Mouse (Mus musculus) kidney, embryonic 16.5 days (tissue): ENCODE results near the gene Git2. TPM values are rescaled to one million over a fixed set of nuclear protein-coding genes. Genes with fewer than 3 reads are reported as not detected.

Source experiments
- ATAC-seq: fragments of 200-750 bp; cut with Nextera tagmentation; 2 replicates; pipeline ENCODE4 v1.8.0; 2017; ENCODE audit warnings: moderate TSS enrichment; ENCODE audit not compliant: low FRiP score, low TSS enrichment
- H3K27ac ChIP-seq: fragments of 300-500 bp; sonication (generic); 2 replicates; pipeline ENCODE4 v1.5.1; 2014; ENCODE audit warnings: low read length
- H3K27me3 ChIP-seq: fragments of 300-500 bp; sonication (generic); 2 replicates; pipeline ENCODE4 v1.6.1; 2014; ENCODE audit warnings: low read length, control low read depth, mixed read lengths; ENCODE audit not compliant: insufficient read depth
- H3K36me3 ChIP-seq: fragments of 300-500 bp; sonication (generic); 2 replicates; pipeline ENCODE4 v1.6.1; 2014; ENCODE audit warnings: low read length, control low read depth, mixed read lengths; ENCODE audit not compliant: insufficient read depth
- H3K4me1 ChIP-seq: fragments of 300-500 bp; sonication (generic); 2 replicates; pipeline ENCODE4 v1.6.1; 2014; ENCODE audit warnings: low read length, control low read depth, mixed read lengths; ENCODE audit not compliant: insufficient read depth
- H3K4me2 ChIP-seq: fragments of 300-500 bp; sonication (generic); replicated peaks from 2 replicates; pipeline ENCODE4 v1.6.1; 2014; ENCODE audit warnings: low read depth, low read length
- H3K4me3 ChIP-seq: fragments of 300-500 bp; sonication (generic); 2 replicates; pipeline ENCODE4 v1.5.1; 2014; ENCODE audit warnings: mild to moderate bottlenecking, low read length
- H3K9ac ChIP-seq: fragments of 300-500 bp; sonication (generic); replicated peaks from 2 replicates; pipeline ENCODE4 v1.6.1; 2014; ENCODE audit warnings: low read length
- H3K9me3 ChIP-seq: fragments of 300-500 bp; sonication (generic); 2 replicates; pipeline ENCODE4 v1.6.1; 2016; ENCODE audit warnings: low read length, control low read depth
- WGBS: fragments of 180-500 bp; shearing (Covaris S2); extraction: QIAGEN DNeasy Blood & Tissue Kit; methylation state at CpG from one replicate; pipeline ENCODE4 v1.1.7; 2014; 5-methylcytosine and 5-hydroxymethylcytosine counted together
- polyA plus RNA-seq: library from polyadenylated mRNA; unstranded; fragments of >200 nt; fragmentation: Nextera tagmentation; extraction: Ambion mirVana; gene quantifications from 2 replicates; pipeline ENCODE4 v1.2.1, GENCODE M21; 2015

The Git2 gene
- polyA plus RNA-seq, 1 experiment from 2014 or later = 45.7 TPM

DNA sequence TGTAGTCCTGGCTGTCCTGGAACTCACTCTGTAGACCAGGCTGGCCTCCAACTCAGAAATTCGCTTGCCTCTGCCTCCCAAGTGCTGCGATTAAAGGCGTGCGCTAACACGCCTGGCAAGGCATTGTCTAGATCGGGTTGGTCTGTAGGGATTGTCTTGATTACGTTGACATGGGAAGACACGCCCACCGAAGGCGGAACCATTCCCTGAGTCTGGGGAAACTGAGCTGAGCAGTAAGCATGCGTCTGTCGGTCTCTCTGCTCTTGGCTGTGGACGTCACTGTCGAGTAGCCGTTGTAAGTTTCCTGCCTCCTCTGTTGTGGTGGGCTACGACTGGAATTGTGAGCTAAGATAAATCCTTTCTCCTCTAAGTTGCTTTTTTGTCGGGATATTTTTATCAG, 78.4 kb downstream of the Git2 start:
- H3K9me3 ChIP-seq = no peaks in the 10 kb centered on the region
- no peaks in the 10 kb centered on the region for H3K27me3 ChIP-seq
- H3K4me1 ChIP-seq = no peaks in the 10 kb centered on the region
- 84% methylated on average over 17 of the region's 17 CpGs for WGBS
- no peak overlapping the region for H3K4me3 ChIP-seq
- H3K4me2 ChIP-seq = no peak overlapping the region
- H3K27ac ChIP-seq = no peak overlapping the region
- no peaks in the 10 kb centered on the region for H3K36me3 ChIP-seq
- no peak overlapping the region for H3K9ac ChIP-seq
- no peak for ATAC-seq

DNA sequence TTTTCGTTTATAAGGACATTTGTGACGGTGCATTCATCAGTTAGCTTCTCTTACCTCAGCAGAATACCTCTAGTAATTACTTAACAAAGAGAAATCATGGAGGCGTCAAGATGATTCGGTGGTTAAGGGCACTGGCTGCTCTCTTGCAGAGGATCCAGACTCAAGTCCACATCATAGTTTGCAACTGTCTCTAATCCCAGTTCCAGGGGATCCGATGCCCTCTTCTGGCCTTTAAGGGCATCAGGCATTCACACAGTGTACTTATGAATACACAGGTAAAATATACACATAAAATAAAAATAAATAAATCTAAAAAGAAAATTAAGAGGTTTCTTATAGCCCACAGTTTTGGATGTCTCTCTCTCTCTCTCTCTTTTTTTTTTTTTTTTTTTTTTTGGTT, 79.5 kb downstream of the Git2 start:
- Histone ChIP-seq H3K27me3 (no peaks in the 10 kb centered on the region), H3K4me3 (no peak overlapping the region), H3K27ac (no peak overlapping the region), H3K9ac (no peak overlapping the region), H3K4me1 (peaks cover 5% of the 10 kb centered on the region; the same call in 1 of the 2 replicates), H3K36me3 (no peaks in the 10 kb centered on the region), H3K4me2 (no peak overlapping the region), H3K9me3 (no peaks in the 10 kb centered on the region)
- no peak for ATAC-seq
- 67% methylated on average over 5 of the region's 5 CpGs for WGBS

DNA sequence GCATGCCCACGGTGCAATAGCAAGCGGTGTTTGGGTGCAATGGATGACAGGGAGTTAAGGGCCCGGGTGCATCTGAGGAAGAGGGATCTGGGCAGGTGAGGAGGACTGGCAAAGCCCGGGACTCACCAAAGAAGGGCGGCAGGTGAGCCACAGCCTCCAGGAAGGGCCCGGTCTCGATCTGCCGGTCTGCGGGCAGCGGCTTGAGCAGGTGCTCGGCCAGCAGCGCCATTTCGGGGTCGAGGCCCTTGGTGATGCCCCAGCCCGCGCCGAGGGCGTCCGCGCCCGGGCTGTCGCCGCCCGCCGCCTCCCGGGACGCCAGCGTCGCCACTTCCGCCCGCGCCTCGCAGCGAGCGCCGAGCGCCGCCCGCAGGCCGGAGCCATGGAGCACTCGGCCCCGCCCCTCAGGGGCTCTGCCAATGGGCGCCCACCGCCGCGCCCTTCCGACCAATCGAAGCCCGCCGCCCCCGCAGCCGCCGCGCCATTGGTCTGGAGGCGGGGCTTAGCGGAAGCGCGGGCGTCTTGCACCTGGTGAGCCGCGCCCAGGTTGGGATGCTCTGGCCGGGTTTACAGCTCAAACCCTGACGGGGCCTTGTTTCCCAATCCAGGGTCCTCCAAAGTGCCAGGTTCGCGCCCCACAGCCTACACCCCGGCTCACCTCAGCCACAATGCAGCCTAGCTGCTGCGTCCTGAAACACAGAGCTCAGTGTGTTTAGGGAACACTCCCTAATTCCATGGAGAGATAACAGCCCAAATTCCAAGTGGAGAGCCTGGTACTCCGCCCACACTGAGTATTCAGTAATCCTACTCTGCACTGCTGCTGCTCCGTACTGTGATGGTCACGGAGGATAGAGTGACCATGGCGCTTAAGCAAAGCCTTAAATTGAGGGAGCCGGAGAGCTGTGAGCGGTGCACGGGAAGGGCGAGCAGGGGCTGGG, 84.4 kb downstream of the Git2 start, which contains the start of gene Gltp:
Gltp (minus strand) TSS at position 352 of the 935 bp plus-strand sequence.
- Histone ChIP-seq H3K27me3 (no peaks in the 10 kb centered on the region), H3K4me3 (peak within 1 kb of the TSS; percentile 65), H3K9ac (peak within 1 kb of the TSS; percentile 86), H3K36me3 (no peaks in the 10 kb centered on the region), H3K27ac (peak within 1 kb of the TSS; percentile 50; the same call in 1 of the 2 replicates), H3K4me2 (peak within 1 kb of the TSS; percentile 93), H3K9me3 (no peaks in the 10 kb centered on the region), H3K4me1 (peaks cover 21% of the 10 kb centered on the region)
- ATAC-seq = peak; percentile 94
- WGBS = 5% methylated on average over 71 of the region's 75 CpGs

DNA sequence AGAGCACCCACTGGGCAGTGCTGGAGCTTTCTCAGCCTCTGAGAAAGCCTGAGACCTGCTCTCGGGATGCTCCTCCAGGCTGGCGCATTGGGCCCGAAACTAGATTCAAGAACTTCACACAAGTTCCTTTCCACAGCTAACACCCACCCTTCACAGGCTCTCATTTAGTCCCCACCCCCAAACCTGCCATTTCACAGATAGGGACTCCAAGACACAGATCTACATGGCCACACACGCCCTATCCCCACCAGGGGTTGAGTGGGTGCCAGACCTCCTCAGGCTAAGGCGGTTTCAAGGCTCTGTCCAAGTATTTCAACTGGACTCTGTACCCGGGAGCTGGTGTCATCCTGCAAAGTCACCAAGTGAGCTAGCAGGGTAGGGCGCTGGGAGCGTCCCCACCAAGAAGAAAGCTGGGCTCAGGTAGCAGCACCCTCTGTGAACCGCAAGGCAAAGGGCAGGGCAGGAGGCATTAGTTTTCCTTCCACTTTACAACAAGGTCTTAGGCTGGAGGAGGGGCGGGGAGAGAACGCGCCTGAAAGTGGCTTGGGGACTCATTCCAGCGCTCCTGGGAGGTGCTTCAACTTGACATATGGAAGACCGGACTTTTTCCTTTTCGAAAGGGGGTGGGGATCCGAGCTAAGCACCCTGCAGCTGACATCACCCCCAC, 85.5 kb downstream of the Git2 start:
- H3K9me3 ChIP-seq = no peaks in the 10 kb centered on the region
- no peak overlapping the region for H3K27ac ChIP-seq

DNA sequence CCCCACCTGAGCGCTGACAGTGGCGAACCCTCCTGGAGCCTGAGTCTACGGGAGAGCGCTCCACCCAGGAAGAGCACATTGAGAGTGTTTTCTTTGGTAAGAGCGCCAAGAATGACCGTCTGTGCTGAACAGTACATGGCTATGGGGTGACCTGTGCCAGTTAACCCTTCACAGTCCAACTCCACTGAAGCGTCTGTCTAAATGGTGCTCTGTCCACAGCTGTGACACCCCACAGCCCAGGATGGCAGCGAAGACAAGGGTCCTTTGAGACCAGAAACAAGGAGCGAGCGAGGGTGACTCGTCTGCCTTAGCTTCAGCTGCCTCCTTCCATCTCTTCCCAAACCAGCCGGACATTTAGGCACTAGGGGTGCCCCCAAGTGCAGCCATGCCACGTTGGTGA, 86.6 kb downstream of the Git2 start:
- no peaks in the 10 kb centered on the region for H3K9me3 ChIP-seq
- 77% methylated on average over 13 of the region's 13 CpGs for WGBS
- no peak overlapping the region for H3K4me3 ChIP-seq
- no peak for ATAC-seq
- no peaks in the 10 kb centered on the region for H3K27me3 ChIP-seq
- peaks cover 28% of the 10 kb centered on the region for H3K4me1 ChIP-seq
- H3K36me3 ChIP-seq = no peaks in the 10 kb centered on the region
- no peak overlapping the region for H3K9ac ChIP-seq
- H3K27ac ChIP-seq = no peak overlapping the region
- no peak overlapping the region for H3K4me2 ChIP-seq

More for the DNA sequence above, 85.5 kb downstream of the Git2 start:
- Histone ChIP-seq H3K4me3 (peak overlapping the region; percentile 65), H3K9ac (peak overlapping the region; percentile 86), H3K4me1 (peaks cover 21% of the 10 kb centered on the region), H3K27me3 (no peaks in the 10 kb centered on the region), H3K36me3 (no peaks in the 10 kb centered on the region), H3K4me2 (peak overlapping the region; percentile 93)
- WGBS = 17% methylated on average over 16 of the region's 16 CpGs
- ATAC-seq = peak; percentile 40; the same call in 1 of the 2 replicates

DNA sequence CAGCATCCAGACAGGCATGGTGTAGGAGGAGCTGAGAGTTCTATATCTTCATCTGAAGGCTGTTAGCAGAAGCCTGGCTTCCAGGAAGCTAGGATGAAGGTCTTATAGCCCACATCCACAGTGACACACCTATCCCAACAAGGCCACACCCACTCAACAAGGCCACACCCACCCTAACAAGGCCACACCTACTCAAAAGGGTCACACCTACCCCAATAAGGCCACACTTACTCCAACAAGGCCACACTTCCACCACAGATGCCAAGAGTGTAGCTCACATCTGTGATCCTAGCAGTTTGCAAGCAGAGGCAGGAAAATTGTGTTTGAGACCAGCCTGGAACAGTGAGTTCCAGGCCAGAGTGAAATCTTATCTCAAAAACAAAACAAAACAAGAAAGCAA, 87.4 kb downstream of the Git2 start:
- no peaks in the 10 kb centered on the region for H3K9me3 ChIP-seq
- H3K4me1 ChIP-seq = peaks cover 36% of the 10 kb centered on the region
- H3K27me3 ChIP-seq = no peaks in the 10 kb centered on the region
- no peak overlapping the region for H3K27ac ChIP-seq
- H3K4me2 ChIP-seq = no peak overlapping the region
- H3K9ac ChIP-seq = no peak overlapping the region
- no peak for ATAC-seq
- no peak overlapping the region for H3K4me3 ChIP-seq
- no peaks in the 10 kb centered on the region for H3K36me3 ChIP-seq

DNA sequence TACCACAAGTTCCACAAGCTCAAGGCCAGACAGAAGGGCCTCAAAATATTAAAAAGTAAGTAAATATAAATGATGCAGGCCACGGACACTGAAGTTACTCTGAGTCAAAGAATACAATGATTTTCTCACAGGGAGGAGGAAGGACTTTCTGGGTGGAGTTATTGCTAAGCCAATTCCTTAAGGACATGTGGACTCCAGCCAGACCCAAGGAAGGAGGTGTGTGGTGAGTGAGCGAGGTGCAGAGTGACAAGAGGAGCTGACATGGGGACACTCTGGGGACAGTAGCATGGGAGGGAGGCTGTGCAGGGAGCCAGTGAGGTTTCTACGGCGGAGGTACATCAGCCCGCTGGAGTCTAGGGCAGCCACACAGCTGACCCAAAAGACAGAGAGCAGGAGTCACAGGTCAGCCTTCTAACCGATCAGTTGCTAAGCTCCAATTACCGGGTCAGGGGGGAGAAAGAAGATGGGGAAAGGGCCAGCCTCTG, 88.5 kb downstream of the Git2 start:
- H3K9ac ChIP-seq = no peak overlapping the region
- no peaks in the 10 kb centered on the region for H3K27me3 ChIP-seq
- peaks cover 45% of the 10 kb centered on the region for H3K4me1 ChIP-seq
- H3K4me2 ChIP-seq = no peak overlapping the region
- H3K9me3 ChIP-seq = no peaks in the 10 kb centered on the region
- no peak for ATAC-seq
- H3K27ac ChIP-seq = no peak overlapping the region
- 50% methylated on average over 7 of the region's 7 CpGs for WGBS
- H3K36me3 ChIP-seq = no peaks in the 10 kb centered on the region
- no peak overlapping the region for H3K4me3 ChIP-seq

DNA sequence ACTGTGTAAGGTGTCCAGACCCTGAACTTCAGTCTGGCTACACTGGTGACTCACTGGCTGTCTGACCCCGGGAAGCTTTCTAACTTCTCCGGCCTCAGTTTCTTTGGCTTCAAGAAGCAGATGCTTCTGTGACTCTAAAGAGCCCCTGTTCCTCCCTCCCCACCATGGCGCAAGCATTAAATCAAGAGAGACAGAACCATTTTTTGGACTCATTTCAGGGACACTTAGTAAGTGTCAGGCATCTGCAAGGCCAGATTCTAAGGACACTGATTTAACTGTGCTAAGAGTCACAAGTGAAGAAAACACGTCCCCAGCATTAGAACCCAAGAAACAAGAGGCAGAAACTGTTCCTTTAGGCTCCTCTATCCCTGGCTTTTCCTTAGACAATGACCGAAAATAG, 89.3 kb downstream of the Git2 start:
- peaks cover 48% of the 10 kb centered on the region for H3K4me1 ChIP-seq
- ATAC-seq = no peak
- 89% methylated on average over 5 of the region's 5 CpGs for WGBS

DNA sequence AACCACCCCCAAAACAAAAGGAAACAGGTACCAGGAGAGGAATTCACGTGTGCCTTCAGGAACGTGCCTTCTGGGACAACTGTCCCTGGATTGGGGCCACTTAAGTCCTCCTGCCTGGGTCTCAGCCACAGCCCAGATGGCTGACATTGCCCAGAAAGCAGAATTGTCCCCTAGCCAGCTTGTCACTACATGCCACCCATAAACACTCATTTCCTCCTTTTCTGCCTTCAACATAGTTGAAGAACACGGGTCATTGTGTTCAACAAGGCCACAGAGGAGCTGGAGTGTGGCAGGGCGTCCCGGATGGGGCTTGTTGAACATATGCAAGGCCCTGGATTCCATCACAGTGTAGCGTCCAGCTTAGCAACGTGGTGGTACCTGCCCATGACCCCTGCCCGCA, 93.6 kb downstream of the Git2 start:
- peaks cover 46% of the 10 kb centered on the region for H3K4me1 ChIP-seq
- H3K27me3 ChIP-seq = no peaks in the 10 kb centered on the region
- H3K36me3 ChIP-seq = 0 out of 2 replicates have a peak, but pooled peaks cover 6% of the 10 kb centered on the region
- H3K9ac ChIP-seq = no peak overlapping the region
- no peak overlapping the region for H3K4me2 ChIP-seq
- H3K9me3 ChIP-seq = no peaks in the 10 kb centered on the region
- WGBS = 57% methylated on average over 8 of the region's 8 CpGs
- H3K4me3 ChIP-seq = no peak overlapping the region
- H3K27ac ChIP-seq = peak overlapping the region; percentile 0; the same call in 1 of the 2 replicates
- ATAC-seq = no peak

More for the DNA sequence above, 89.3 kb downstream of the Git2 start:
- no peaks in the 10 kb centered on the region for H3K9me3 ChIP-seq
- no peaks in the 10 kb centered on the region for H3K36me3 ChIP-seq
- no peak overlapping the region for H3K4me3 ChIP-seq
- no peak overlapping the region for H3K4me2 ChIP-seq
- H3K9ac ChIP-seq = no peak overlapping the region
- H3K27me3 ChIP-seq = no peaks in the 10 kb centered on the region
- no peak overlapping the region for H3K27ac ChIP-seq
